Mouse (Mus musculus) erythroblast, embryonic 14.5 days (primary cell): Measurements from ENCODE around the gene Pif1. TPM values are rescaled to one million over a fixed set of nuclear protein-coding genes. Genes with fewer than 3 reads are reported as not detected.

Experiments
- H3K27me3 ChIP-seq: 2 replicates; pipeline ENCODE4 v1.6.1; 2012; ENCODE audit warnings: inconsistent platforms; ENCODE audit not compliant: control insufficient read depth
- H3K36me3 ChIP-seq: 2 replicates; pipeline ENCODE4 v1.6.1; 2012; ENCODE audit warnings: mild to moderate bottlenecking, inconsistent platforms; ENCODE audit not compliant: control insufficient read depth
- H3K4me1 ChIP-seq: 2 replicates; pipeline ENCODE4 v1.6.1; 2012; ENCODE audit warnings: inconsistent platforms; ENCODE audit not compliant: control insufficient read depth
- H3K4me3 ChIP-seq: replicated peaks from 2 replicates; pipeline ENCODE3; 2012; ENCODE audit warnings: moderate library complexity, mild to moderate bottlenecking, inconsistent platforms
- H3K9me3 ChIP-seq: 2 replicates; pipeline ENCODE4 v1.6.1; 2012; ENCODE audit warnings: low read length, inconsistent platforms, mixed read lengths; ENCODE audit not compliant: control insufficient read depth
- GATA1 ChIP-seq: IDR thresholded peaks from 2 replicates; pipeline ENCODE4 v1.6.1; 2012; ENCODE audit warnings: low read length, inconsistent platforms, mixed read lengths
- TAL1 ChIP-seq: IDR thresholded peaks from 3 replicates; pipeline ENCODE4 v1.6.1; 2012; ENCODE audit warnings: low read length, inconsistent platforms, mixed read lengths
- polyA plus RNA-seq: library from polyadenylated mRNA; stranded (reverse); fragments of >175 nt; gene quantifications from 2 replicates; pipeline ENCODE4 v1.2.3, GENCODE M21; 2012

Gene Pif1
- polyA plus RNA-seq, 1 experiment, result 4.9 TPM

GRCm38 (mm10) chr9:65555621-65556020 lies 31.3 kb upstream of the Pif1 start:
- peak overlapping the region; percentile 57 for H3K4me3 ChIP-seq
- peaks cover 100% of the 10 kb centered on the region for H3K36me3 ChIP-seq
- no peak for TF ChIP-seq GATA1
- peaks cover 93% of the 10 kb centered on the region for H3K4me1 ChIP-seq
- no peaks in the 10 kb centered on the region for H3K27me3 ChIP-seq
- H3K9me3 ChIP-seq, result no peaks in the 10 kb centered on the region

- Histone ChIP-seq H3K27me3 (no peaks in the 10 kb centered on the region), H3K4me3 (no peak overlapping the region), H3K4me1 (peaks cover 92% of the 10 kb centered on the region), H3K36me3 (peaks cover 100% of the 10 kb centered on the region), H3K9me3 (no peaks in the 10 kb centered on the region)
- no peak for TF ChIP-seq GATA1
Measured at GRCm38 (mm10) chr9:65556349-65556748, 30.6 kb upstream of the Pif1 start.

- H3K27me3 ChIP-seq, result no peaks in the 10 kb centered on the region
- H3K36me3 ChIP-seq, result peaks cover 100% of the 10 kb centered on the region
- peaks cover 92% of the 10 kb centered on the region for H3K4me1 ChIP-seq
- no peak overlapping the region for H3K4me3 ChIP-seq
- TF ChIP-seq TAL1 (no peak), GATA1 (no peak)
- no peaks in the 10 kb centered on the region for H3K9me3 ChIP-seq
Measured at GRCm38 (mm10) chr9:65556979-65557378, 30.0 kb upstream of the Pif1 start.

- Histone ChIP-seq H3K9me3 (no peaks in the 10 kb centered on the region), H3K4me1 (peaks cover 90% of the 10 kb centered on the region), H3K27me3 (no peaks in the 10 kb centered on the region), H3K4me3 (no peak overlapping the region), H3K36me3 (peaks cover 100% of the 10 kb centered on the region)
- no peak for TF ChIP-seq TAL1
- no peak for TF ChIP-seq GATA1
Measured at GRCm38 (mm10) chr9:65558806-65559205, 28.2 kb upstream of the Pif1 start.

DNA sequence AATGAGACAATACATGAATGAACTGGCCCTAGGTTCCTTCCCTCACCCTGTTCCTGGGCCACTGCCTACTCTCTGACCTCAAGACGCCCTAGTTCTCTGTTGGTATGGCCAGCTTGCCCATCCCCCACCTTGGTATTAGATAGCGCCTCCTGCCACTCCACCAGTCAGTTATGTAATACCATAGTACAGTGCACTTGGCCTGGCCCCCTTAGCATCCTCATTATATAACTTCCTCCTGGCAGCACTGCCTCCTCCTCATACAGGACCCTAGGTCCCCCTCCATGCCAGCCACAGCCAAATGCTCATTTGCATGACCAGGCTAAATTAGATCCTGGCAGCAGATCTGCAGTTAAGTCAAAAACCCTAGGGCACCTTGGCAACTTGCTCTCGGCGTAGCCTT lies 25.9 kb upstream of the Pif1 start:
- Histone ChIP-seq H3K36me3 (peaks cover 100% of the 10 kb centered on the region), H3K4me1 (peaks cover 90% of the 10 kb centered on the region), H3K9me3 (no peaks in the 10 kb centered on the region), H3K4me3 (no peak overlapping the region), H3K27me3 (no peaks in the 10 kb centered on the region)
- TF ChIP-seq TAL1 (no peak), GATA1 (no peak)

DNA sequence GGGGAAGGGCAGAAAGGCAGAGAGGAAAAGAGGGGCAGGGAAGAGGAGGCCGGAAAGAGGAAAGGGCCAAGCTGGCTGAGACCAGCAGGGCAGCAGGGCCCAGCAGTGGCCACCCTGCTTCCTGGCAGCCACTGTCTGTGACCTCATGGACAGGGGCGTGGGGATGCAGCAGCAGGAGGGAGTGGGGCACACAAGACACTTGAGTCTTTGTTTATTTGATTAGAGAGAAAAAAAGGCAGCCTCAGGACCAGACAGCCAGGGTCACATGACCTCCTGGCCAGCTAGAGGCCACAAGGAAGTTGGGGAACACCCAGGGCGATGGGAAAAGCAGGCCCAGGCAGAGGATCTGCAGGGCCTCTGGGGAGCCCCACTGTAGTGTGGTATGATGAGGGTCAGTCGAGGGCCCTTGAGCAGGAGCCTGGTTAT lies 24.9 kb upstream of the Pif1 start:
- TF ChIP-seq GATA1, result no peak
- no peak for TF ChIP-seq TAL1
- no peaks in the 10 kb centered on the region for H3K27me3 ChIP-seq
- H3K9me3 ChIP-seq, result no peaks in the 10 kb centered on the region
- H3K36me3 ChIP-seq, result peaks cover 100% of the 10 kb centered on the region
- peaks cover 90% of the 10 kb centered on the region for H3K4me1 ChIP-seq
- no peak overlapping the region for H3K4me3 ChIP-seq

GRCm38 (mm10) chr9:65563073-65563472 lies 23.9 kb upstream of the Pif1 start:
- H3K9me3 ChIP-seq, result no peaks in the 10 kb centered on the region
- peaks cover 100% of the 10 kb centered on the region for H3K36me3 ChIP-seq
- H3K4me3 ChIP-seq, result no peak overlapping the region
- peaks cover 86% of the 10 kb centered on the region for H3K4me1 ChIP-seq
- no peaks in the 10 kb centered on the region for H3K27me3 ChIP-seq
- TF ChIP-seq TAL1, result no peak
- TF ChIP-seq GATA1, result no peak

DNA sequence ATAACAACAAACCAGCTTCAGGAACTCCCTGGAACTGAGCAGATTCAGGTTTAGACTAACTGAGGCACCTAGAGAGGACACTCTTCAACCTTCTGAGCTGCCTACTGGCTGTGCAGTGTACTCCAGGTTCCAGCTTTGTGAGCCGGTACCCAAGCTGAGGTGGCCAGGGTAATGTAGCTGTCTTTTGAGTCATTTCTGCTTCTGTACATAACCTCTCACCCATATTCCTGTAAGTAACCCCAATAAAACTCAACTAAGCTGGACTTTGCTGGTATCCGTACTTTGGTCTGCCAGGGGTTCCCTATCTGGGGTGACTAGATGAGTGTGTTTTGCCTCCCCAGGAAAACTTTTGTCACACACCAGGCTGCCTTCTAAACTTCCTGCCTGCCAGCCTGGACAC lies 22.3 kb upstream of the Pif1 start:
- Histone ChIP-seq H3K27me3 (no peaks in the 10 kb centered on the region), H3K36me3 (peaks cover 100% of the 10 kb centered on the region), H3K9me3 (no peaks in the 10 kb centered on the region), H3K4me3 (no peak overlapping the region), H3K4me1 (peaks cover 89% of the 10 kb centered on the region)
- TF ChIP-seq TAL1 (no peak), GATA1 (no peak)

DNA sequence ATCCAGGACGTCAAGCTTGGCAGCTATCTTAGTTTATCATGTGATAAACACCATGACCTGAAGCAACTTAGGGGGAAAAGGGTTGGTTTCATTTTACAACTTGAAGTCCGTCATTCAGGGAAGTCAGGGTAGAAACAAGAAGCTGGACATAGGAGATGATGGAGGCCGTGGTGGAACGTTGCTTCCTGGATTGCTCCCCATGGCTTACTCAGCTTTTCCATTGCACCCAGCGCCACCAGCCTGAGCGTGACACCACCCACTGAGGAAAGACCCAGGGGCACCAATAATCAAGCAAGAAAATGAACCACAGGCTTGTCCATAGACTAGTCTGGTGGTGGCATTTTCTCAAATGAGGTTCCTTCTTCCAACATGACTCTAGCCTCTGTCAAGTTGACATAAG lies 18.2 kb upstream of the Pif1 start:
- Histone ChIP-seq H3K4me3 (no peak overlapping the region), H3K27me3 (no peaks in the 10 kb centered on the region), H3K4me1 (peaks cover 82% of the 10 kb centered on the region), H3K9me3 (no peaks in the 10 kb centered on the region), H3K36me3 (peaks cover 100% of the 10 kb centered on the region)
- TF ChIP-seq TAL1, result no peak
- TF ChIP-seq GATA1, result no peak

GRCm38 (mm10) chr9:65569491-65569971 lies 17.4 kb upstream of the Pif1 start:
- no peak for TF ChIP-seq TAL1
- TF ChIP-seq GATA1, result no peak
- H3K4me1 ChIP-seq, result peaks cover 78% of the 10 kb centered on the region
- peaks cover 96% of the 10 kb centered on the region for H3K36me3 ChIP-seq
- H3K9me3 ChIP-seq, result no peaks in the 10 kb centered on the region
- H3K27me3 ChIP-seq, result no peaks in the 10 kb centered on the region
- H3K4me3 ChIP-seq, result no peak overlapping the region
